Mouse (Mus musculus): ENCODE measurements around the gene Olfr1448. TPM values are rescaled to one million over a fixed set of nuclear protein-coding genes. Genes with fewer than 3 reads are reported as not detected.
"Not testable (repeated sequence)": the region's sequence is repeated elsewhere in the genome, so short reads cannot be mapped to it uniquely, and the experiment has no call there.

Olfr1448 gene
- polyA plus RNA-seq (2014; fragmentation: Nextera tagmentation; extraction: Ambion mirVana): not detected in 2 replicates

DNA sequence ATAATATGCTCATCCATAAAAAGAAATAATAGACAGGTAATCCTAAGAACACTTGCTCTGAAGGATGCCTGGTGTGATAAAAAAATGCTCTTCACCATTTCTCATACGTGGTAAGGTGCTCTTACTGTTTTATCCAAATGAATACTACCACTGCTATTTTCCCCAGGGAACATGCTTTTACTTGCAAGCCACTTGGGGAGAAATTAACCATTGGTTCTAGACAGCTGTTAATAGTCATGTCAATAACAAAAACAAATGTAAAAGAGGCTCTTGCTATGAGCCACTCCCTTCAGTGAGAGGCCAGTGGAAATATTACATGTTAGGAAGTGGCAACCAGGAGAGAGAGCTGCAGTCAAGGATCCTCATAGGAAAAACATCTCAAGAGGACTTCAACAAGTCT lies at the start of gene Olfr1448:
Gene Olfr1448, minus strand, starts transcription at position 101 of the 400 bp plus-strand sequence.
- no peak within 1 kb of the TSS for H3K4me3 ChIP-seq (ENCODE audit: low read depth, low read length)
- H3K27ac ChIP-seq (ENCODE audit: low read depth): no peak within 1 kb of the TSS
- ATAC-seq (replicated peaks; ENCODE audit: low FRiP score, low TSS enrichment, low read depth) (no peak), DNase-seq (ENCODE audit: low spot score) (no peak)
- H3K36me3 ChIP-seq (ENCODE audit: control insufficient read depth, insufficient read depth, low read length): no peaks in the 10 kb centered on the region
- H3K4me1 ChIP-seq (replicated peaks; ENCODE audit: control insufficient read depth, insufficient read depth, low read length): no peaks in the 10 kb centered on the region
- WGBS: 78% methylated on average over 1 of the region's 1 CpGs
- H3K9me3 ChIP-seq (ENCODE audit: control insufficient read depth, low read length): no peaks in the 10 kb centered on the region
- no peak within 1 kb of the TSS for H3K4me2 ChIP-seq (ENCODE audit: low read length)
- no peak within 1 kb of the TSS for H3K9ac ChIP-seq (ENCODE audit: low read length)
- H3K27me3 ChIP-seq (replicated peaks; ENCODE audit: control insufficient read depth, insufficient read depth, low read length): no peaks in the 10 kb centered on the region

DNA sequence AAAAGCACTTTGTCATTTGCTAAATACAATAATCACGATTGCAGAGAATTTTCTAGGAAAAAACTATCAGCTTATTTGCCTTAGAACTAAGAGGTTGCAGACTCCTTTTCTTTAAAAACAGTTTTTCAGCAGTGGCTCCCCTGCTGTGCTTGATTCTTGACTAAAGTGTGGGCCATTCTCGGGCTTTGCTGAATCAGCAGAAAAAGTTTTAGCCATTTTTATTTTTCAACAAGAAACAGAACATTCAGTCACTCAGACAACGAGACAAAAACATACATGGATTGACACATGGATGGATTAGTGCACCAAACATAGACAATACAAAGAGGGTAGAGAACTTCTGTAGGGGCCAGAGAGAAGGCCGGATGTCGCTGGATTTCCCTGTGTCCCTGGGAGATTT lies 45.9 kb upstream of the Olfr1448 start:
- not testable (repeated sequence) for H3K36me3 ChIP-seq (ENCODE audit: control insufficient read depth, insufficient read depth, low read length); DNase-seq (ENCODE audit: low spot score); ATAC-seq (replicated peaks; ENCODE audit: low FRiP score, low TSS enrichment, low read depth); H3K4me2 ChIP-seq (ENCODE audit: low read length); H3K9ac ChIP-seq (ENCODE audit: low read length); H3K27ac ChIP-seq (ENCODE audit: low read depth); H3K27me3 ChIP-seq (replicated peaks; ENCODE audit: control insufficient read depth, insufficient read depth, low read length); H3K4me3 ChIP-seq (ENCODE audit: low read depth, low read length); H3K9me3 ChIP-seq (ENCODE audit: control insufficient read depth, low read length); H3K4me1 ChIP-seq (replicated peaks; ENCODE audit: control insufficient read depth, insufficient read depth, low read length)
- 86% methylated on average over 5 of the region's 5 CpGs for WGBS

DNA sequence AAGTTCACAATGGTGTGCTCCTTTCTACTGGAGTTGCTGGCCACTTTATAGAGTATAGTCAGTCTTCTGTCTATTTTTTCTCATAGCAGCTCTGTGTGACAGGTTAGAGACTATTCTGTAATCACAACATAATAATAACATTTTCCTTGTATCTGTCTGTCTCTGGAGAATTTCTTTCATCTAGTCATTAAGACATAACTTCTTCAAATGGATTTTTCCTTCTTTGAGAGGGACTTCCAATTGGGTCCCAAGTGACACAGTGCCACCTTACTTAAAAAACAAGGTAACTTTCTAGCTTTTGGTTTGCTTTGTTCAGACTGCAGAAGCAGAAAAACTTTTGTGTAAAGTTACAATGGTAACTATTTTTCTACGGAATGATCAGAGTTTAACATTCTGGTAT lies 25.7 kb upstream of the Olfr1448 start, which contains the start of gene Olfr1450:
Gene Olfr1450, plus strand, starts transcription at position 301 of the 400 bp plus-strand sequence.
- H3K27ac ChIP-seq (ENCODE audit: low read depth): no peak within 1 kb of the TSS
- no peaks in the 10 kb centered on the region for H3K9me3 ChIP-seq (ENCODE audit: control insufficient read depth, low read length)
- WGBS: 87% methylated on average over 1 of the region's 1 CpGs
- no peak within 1 kb of the TSS for H3K4me2 ChIP-seq (ENCODE audit: low read length)
- ATAC-seq (replicated peaks; ENCODE audit: low FRiP score, low TSS enrichment, low read depth): no peak
- no peaks in the 10 kb centered on the region for H3K27me3 ChIP-seq (replicated peaks; ENCODE audit: control insufficient read depth, insufficient read depth, low read length)
- H3K4me3 ChIP-seq (ENCODE audit: low read depth, low read length): no peak within 1 kb of the TSS
- no peak within 1 kb of the TSS for H3K9ac ChIP-seq (ENCODE audit: low read length)
- no peaks in the 10 kb centered on the region for H3K36me3 ChIP-seq (ENCODE audit: control insufficient read depth, insufficient read depth, low read length)
- no peaks in the 10 kb centered on the region for H3K4me1 ChIP-seq (replicated peaks; ENCODE audit: control insufficient read depth, insufficient read depth, low read length)
- DNase-seq (ENCODE audit: low spot score): no peak

DNA sequence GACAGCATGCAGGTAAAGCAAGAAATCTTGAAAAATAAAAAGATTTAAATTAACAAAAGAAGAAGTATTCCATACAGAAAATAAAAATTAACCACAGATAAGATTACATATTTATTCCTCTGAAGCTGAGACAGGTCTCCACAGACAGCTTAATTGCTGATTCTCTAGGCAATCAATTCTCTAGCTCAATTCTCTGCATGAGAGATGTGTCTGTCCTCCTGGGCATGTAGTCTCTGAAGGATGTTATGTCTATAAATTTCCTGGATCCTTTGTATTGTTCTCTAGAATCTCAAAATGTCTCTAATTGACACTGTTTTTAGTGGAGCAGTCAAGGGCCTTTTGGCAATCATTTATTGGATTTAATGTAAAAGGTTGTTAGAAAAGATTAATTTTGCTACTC lies 6.3 kb upstream of the Olfr1448 start, which contains the start of gene Olfr1449:
Gene Olfr1449, plus strand, starts transcription at position 301 of the 400 bp plus-strand sequence.
- H3K4me2 ChIP-seq (ENCODE audit: low read length): no peak within 1 kb of the TSS
- H3K4me3 ChIP-seq (ENCODE audit: low read depth, low read length): no peak within 1 kb of the TSS
- no peak within 1 kb of the TSS for H3K9ac ChIP-seq (ENCODE audit: low read length)
- no peak within 1 kb of the TSS for H3K27ac ChIP-seq (ENCODE audit: low read depth)
- no peaks in the 10 kb centered on the region for H3K36me3 ChIP-seq (ENCODE audit: control insufficient read depth, insufficient read depth, low read length)
- ATAC-seq (replicated peaks; ENCODE audit: low FRiP score, low TSS enrichment, low read depth) (no peak), DNase-seq (ENCODE audit: low spot score) (no peak)
- H3K4me1 ChIP-seq (replicated peaks; ENCODE audit: control insufficient read depth, insufficient read depth, low read length): no peaks in the 10 kb centered on the region
- no peaks in the 10 kb centered on the region for H3K9me3 ChIP-seq (ENCODE audit: control insufficient read depth, low read length)
- no peaks in the 10 kb centered on the region for H3K27me3 ChIP-seq (replicated peaks; ENCODE audit: control insufficient read depth, insufficient read depth, low read length)

DNA sequence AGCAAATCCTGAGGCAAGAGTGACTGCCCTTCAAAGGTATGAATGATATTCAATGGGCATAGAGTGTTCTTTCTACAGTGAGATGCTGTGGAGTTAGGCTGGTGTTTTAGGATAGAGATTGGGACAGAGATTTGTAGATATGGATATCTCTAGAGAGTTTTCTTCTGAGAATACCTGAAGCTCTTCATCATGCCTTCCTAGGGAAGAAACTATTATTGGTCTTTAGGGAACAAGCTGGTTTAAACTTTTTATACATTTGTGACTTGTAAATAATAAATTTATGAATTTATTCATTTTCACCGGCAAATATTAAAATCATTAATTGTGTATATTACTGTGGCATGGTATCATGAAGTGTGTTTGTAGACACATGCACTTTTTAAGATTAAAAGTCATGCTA lies 20.6 kb downstream of the Olfr1448 start, which contains the start of gene Olfr1447:
Gene Olfr1447, minus strand, starts transcription at position 101 of the 400 bp plus-strand sequence.
- no peak within 1 kb of the TSS for H3K4me3 ChIP-seq (ENCODE audit: low read depth, low read length)
- no peak for ATAC-seq (replicated peaks; ENCODE audit: low FRiP score, low TSS enrichment, low read depth)
- DNase-seq (ENCODE audit: low spot score): no peak
- H3K9me3 ChIP-seq (ENCODE audit: control insufficient read depth, low read length): no peaks in the 10 kb centered on the region
- H3K36me3 ChIP-seq (ENCODE audit: control insufficient read depth, insufficient read depth, low read length): no peaks in the 10 kb centered on the region
- no peak within 1 kb of the TSS for H3K27ac ChIP-seq (ENCODE audit: low read depth)
- H3K4me2 ChIP-seq (ENCODE audit: low read length): no peak within 1 kb of the TSS
- H3K9ac ChIP-seq (ENCODE audit: low read length): no peak within 1 kb of the TSS
- WGBS: 97% methylated on average over 1 of the region's 1 CpGs
- no peaks in the 10 kb centered on the region for H3K27me3 ChIP-seq (replicated peaks; ENCODE audit: control insufficient read depth, insufficient read depth, low read length)
- no peaks in the 10 kb centered on the region for H3K4me1 ChIP-seq (replicated peaks; ENCODE audit: control insufficient read depth, insufficient read depth, low read length)

DNA sequence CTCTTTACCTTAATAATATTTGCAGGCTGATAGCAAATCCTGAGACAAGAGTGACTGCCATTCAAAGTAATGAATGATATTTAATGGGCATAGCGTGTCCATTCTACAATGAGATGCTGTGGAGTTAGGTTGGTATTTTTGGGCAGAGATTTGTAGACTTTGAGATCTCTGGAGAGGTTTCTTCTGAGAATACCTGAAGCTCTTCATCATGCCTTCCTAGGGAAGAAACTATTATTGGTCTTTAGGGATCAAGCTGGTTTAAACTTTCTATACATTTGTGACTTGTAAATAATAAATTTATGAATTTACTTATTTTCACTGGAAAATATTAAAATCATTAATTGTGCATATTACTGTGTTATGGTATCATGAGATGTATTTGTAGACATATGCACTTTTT lies 30.8 kb downstream of the Olfr1448 start, which contains the start of gene Olfr1446:
Gene Olfr1446, minus strand, starts transcription at position 101 of the 400 bp plus-strand sequence.
- ATAC-seq (replicated peaks; ENCODE audit: low FRiP score, low TSS enrichment, low read depth) (no peak), DNase-seq (ENCODE audit: low spot score) (no peak)
- no peak within 1 kb of the TSS for H3K4me3 ChIP-seq (ENCODE audit: low read depth, low read length)
- no peaks in the 10 kb centered on the region for H3K4me1 ChIP-seq (replicated peaks; ENCODE audit: control insufficient read depth, insufficient read depth, low read length)
- H3K27ac ChIP-seq (ENCODE audit: low read depth): no peak within 1 kb of the TSS
- H3K9ac ChIP-seq (ENCODE audit: low read length): no peak within 1 kb of the TSS
- no peaks in the 10 kb centered on the region for H3K27me3 ChIP-seq (replicated peaks; ENCODE audit: control insufficient read depth, insufficient read depth, low read length)
- 91% methylated on average over 1 of the region's 1 CpGs for WGBS
- no peak within 1 kb of the TSS for H3K4me2 ChIP-seq (ENCODE audit: low read length)
- no peaks in the 10 kb centered on the region for H3K9me3 ChIP-seq (ENCODE audit: control insufficient read depth, low read length)
- no peaks in the 10 kb centered on the region for H3K36me3 ChIP-seq (ENCODE audit: control insufficient read depth, insufficient read depth, low read length)

DNA sequence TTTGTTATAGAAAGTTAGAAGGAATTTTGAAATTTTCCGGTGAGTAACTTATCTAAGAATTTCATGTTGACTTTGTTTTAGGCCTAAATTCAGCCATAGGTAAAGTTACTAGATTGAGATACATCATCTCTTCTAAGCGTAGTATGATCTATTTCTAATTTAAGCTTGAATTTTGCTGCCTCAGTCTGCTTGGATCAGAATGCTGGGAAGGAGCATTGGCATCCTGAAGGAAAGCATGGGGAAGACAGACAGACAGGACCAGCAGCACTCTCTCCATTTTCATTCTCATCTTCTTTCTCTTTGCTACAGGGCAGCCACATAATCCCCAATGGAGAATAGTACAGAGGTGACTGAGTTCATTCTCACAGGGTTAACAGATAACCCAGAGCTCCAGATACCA lies 40.7 kb downstream of the Olfr1448 start, which contains the start of gene Olfr1445:
Gene Olfr1445, plus strand, starts transcription at position 301 of the 400 bp plus-strand sequence.
- Histone ChIP-seq H3K27me3 (replicated peaks; ENCODE audit: control insufficient read depth, insufficient read depth, low read length) (no peaks in the 10 kb centered on the region), H3K4me3 (ENCODE audit: low read depth, low read length) (no peak within 1 kb of the TSS), H3K36me3 (ENCODE audit: control insufficient read depth, insufficient read depth, low read length) (no peaks in the 10 kb centered on the region), H3K27ac (ENCODE audit: low read depth) (no peak within 1 kb of the TSS), H3K9ac (ENCODE audit: low read length) (no peak within 1 kb of the TSS), H3K4me1 (replicated peaks; ENCODE audit: control insufficient read depth, insufficient read depth, low read length) (no peaks in the 10 kb centered on the region), H3K4me2 (ENCODE audit: low read length) (no peak within 1 kb of the TSS), H3K9me3 (ENCODE audit: control insufficient read depth, low read length) (no peaks in the 10 kb centered on the region)
- no peak for DNase-seq (ENCODE audit: low spot score)
- 89% methylated on average over 2 of the region's 2 CpGs for WGBS
- ATAC-seq (replicated peaks; ENCODE audit: low FRiP score, low TSS enrichment, low read depth): no peak

Other genes starting within 250 kb of the Olfr1448 start
- gene Olfr1443, start 246.3 kb downstream of the Olfr1448 start, polyA plus RNA-seq (2014; fragmentation: Nextera tagmentation; extraction: Ambion mirVana): not detected in 2 replicates
- gene Keg1, start 228.6 kb downstream of the Olfr1448 start, polyA plus RNA-seq (2014; fragmentation: Nextera tagmentation; extraction: Ambion mirVana): 0.32 and 0.43 TPM in 2 replicates
- 0.77 TPM in 1 of 2 replicates, not detected in the other for gene Cntf, start 158.8 kb downstream of the Olfr1448 start, polyA plus RNA-seq (2014; fragmentation: Nextera tagmentation; extraction: Ambion mirVana)
- gene Zfp91, start 128.3 kb downstream of the Olfr1448 start, polyA plus RNA-seq (2014; fragmentation: Nextera tagmentation; extraction: Ambion mirVana): 9.1 and 10.4 TPM in 2 replicates
- gene Lpxn, start 128.2 kb downstream of the Olfr1448 start, polyA plus RNA-seq (2014; fragmentation: Nextera tagmentation; extraction: Ambion mirVana): 2.3 TPM in 2 replicates
- not detected in 2 replicates for gene Gm5244, start 77.7 kb downstream of the Olfr1448 start, polyA plus RNA-seq (2014; fragmentation: Nextera tagmentation; extraction: Ambion mirVana)
- not detected in 2 replicates for gene Olfr1444, start 67.1 kb downstream of the Olfr1448 start, polyA plus RNA-seq (2014; fragmentation: Nextera tagmentation; extraction: Ambion mirVana)
- gene Olfr1445, start 40.6 kb downstream of the Olfr1448 start, polyA plus RNA-seq (2014; fragmentation: Nextera tagmentation; extraction: Ambion mirVana): not detected in 2 replicates
- gene Olfr1446, start 30.9 kb downstream of the Olfr1448 start, polyA plus RNA-seq (2014; fragmentation: Nextera tagmentation; extraction: Ambion mirVana): not detected in 2 replicates
- not detected in 2 replicates for gene Olfr1447, start 20.7 kb downstream of the Olfr1448 start, polyA plus RNA-seq (2014; fragmentation: Nextera tagmentation; extraction: Ambion mirVana)
- gene Olfr1449, start 6.4 kb upstream of the Olfr1448 start, polyA plus RNA-seq (2014; fragmentation: Nextera tagmentation; extraction: Ambion mirVana): not detected in 2 replicates
- not detected in 2 replicates for gene Olfr1450, start 25.8 kb upstream of the Olfr1448 start, polyA plus RNA-seq (2014; fragmentation: Nextera tagmentation; extraction: Ambion mirVana)
- not detected in 2 replicates for gene Olfr1451, start 70.6 kb upstream of the Olfr1448 start, polyA plus RNA-seq (2014; fragmentation: Nextera tagmentation; extraction: Ambion mirVana)
- gene Olfr1453, start 103.9 kb upstream of the Olfr1448 start, polyA plus RNA-seq (2014; fragmentation: Nextera tagmentation; extraction: Ambion mirVana): not detected in 2 replicates
- gene Olfr1454, start 136.2 kb upstream of the Olfr1448 start, polyA plus RNA-seq (2014; fragmentation: Nextera tagmentation; extraction: Ambion mirVana): not detected in 2 replicates
- not detected in 2 replicates for gene Olfr1457, start 173.5 kb upstream of the Olfr1448 start, polyA plus RNA-seq (2014; fragmentation: Nextera tagmentation; extraction: Ambion mirVana)
- gene Olfr1458, start 182.4 kb upstream of the Olfr1448 start, polyA plus RNA-seq (2014; fragmentation: Nextera tagmentation; extraction: Ambion mirVana): not detected in 2 replicates
- gene Olfr1459, start 225.1 kb upstream of the Olfr1448 start, polyA plus RNA-seq (2014; fragmentation: Nextera tagmentation; extraction: Ambion mirVana): 0.03 TPM in 1 of 2 replicates, not detected in the other
- gene Olfr1461, start 238.6 kb upstream of the Olfr1448 start, polyA plus RNA-seq (2014; fragmentation: Nextera tagmentation; extraction: Ambion mirVana): not detected in 2 replicates